Mouse (Mus musculus): ENCODE data around the gene Ndrg4. TPM values are rescaled to one million over a fixed set of nuclear protein-coding genes. Genes with fewer than 3 reads are reported as not detected.

Ndrg4 gene
- polyA plus RNA-seq, 1 experiment = 1.2 TPM

DNA sequence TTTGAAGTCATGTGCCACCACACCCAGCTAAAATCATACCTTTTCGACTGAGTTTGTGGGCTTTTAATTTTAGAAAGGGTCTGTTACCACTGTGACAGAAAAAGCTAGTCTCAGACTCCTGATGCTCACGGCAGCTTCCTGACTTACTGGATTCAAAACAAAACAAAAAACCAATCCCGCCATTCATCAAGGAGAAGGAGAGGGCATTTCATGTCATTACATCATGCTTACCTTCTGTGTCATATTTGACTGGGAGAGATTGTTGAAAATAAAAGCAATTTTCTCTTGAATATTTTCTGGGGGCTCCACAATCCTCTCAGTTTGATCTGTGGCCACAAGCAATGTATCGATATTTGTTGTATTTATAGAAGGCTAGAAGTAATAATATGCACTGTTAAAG, 71.2 kb downstream of the Ndrg4 start:
- peaks cover 47% of the 10 kb centered on the region for H3K36me3 ChIP-seq (ENCODE audit: control insufficient read depth, insufficient read depth, low read length)
- no peaks in the 10 kb centered on the region for H3K27me3 ChIP-seq (ENCODE audit: control insufficient read depth, insufficient read depth, low read length)
- no peak for DNase-seq (ENCODE audit: low read depth in 1 of 2, low spot score in 2 of 2)
- WGBS = 93% methylated on average over 4 of the region's 4 CpGs
- H3K27ac ChIP-seq (ENCODE audit: insufficient read depth, low read length) = no peak overlapping the region
- no peak overlapping the region for H3K4me3 ChIP-seq (ENCODE audit: extremely low read depth, insufficient read depth, insufficient read length)
- no peak for TF ChIP-seq POLR2A (IDR thresholded peaks at IDR 0.05; ENCODE audit: low read depth, low read length)
- no peak for TF ChIP-seq CTCF (IDR thresholded peaks at IDR 0.05; ENCODE audit: extremely low read depth, insufficient read depth, insufficient read length, insufficient replicate concordance)
- no peaks in the 10 kb centered on the region for H3K4me1 ChIP-seq (ENCODE audit: control insufficient read depth, insufficient read depth, insufficient read length)

DNA sequence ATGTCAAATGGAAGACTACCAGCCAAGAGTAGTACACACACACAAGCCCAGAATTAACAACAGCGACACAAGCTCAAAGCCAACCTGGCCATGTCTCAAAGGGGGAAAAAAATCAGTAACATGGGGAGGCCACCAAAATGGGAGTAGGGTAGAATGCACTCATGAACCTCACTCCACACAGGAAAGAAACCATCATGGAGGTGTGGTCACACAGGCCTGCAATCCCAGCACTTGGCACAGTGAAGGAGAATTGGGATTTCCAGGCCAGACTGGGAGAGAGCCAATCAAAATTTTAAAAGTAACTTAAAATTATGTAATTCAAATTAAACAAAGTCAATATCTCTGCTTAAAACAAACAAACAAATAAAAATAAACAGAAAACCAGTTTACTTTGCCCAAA, 75.1 kb downstream of the Ndrg4 start:
- TF ChIP-seq POLR2A (IDR thresholded peaks at IDR 0.05; ENCODE audit: low read depth, low read length) (no peak), CTCF (IDR thresholded peaks at IDR 0.05; ENCODE audit: extremely low read depth, insufficient read depth, insufficient read length, insufficient replicate concordance) (no peak)
- Histone ChIP-seq H3K4me1 (ENCODE audit: control insufficient read depth, insufficient read depth, insufficient read length) (no peaks in the 10 kb centered on the region), H3K27ac (ENCODE audit: insufficient read depth, low read length) (no peak overlapping the region), H3K4me3 (ENCODE audit: extremely low read depth, insufficient read depth, insufficient read length) (no peak overlapping the region), H3K27me3 (ENCODE audit: control insufficient read depth, insufficient read depth, low read length) (no peaks in the 10 kb centered on the region), H3K36me3 (ENCODE audit: control insufficient read depth, insufficient read depth, low read length) (peaks cover 37% of the 10 kb centered on the region)
- 97% methylated on average over 1 of the region's 1 CpGs for whole genome bisulfite sequencing
- DNase-seq (ENCODE audit: low read depth in 1 of 2, low spot score in 2 of 2) = no peak

DNA sequence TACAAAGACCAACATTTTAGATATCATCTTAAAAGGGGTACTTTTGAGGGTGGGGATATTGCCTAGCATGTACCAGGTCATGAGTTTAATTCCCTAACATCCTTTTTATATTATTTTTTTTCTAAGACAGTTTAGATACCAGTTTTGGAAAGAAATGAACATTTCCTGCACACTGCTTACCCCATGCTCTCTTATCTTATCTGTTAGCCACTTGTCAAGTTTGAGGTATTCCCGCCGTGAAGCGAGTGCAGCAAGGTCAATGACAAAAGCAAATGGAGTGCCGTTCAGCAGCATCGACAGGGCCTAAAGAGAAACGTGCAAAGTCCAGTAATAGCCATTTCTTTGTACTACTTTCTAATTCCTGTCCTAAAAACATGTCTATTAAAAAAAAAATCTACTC, 83.5 kb downstream of the Ndrg4 start:
- TF ChIP-seq CTCF (IDR thresholded peaks at IDR 0.05; ENCODE audit: extremely low read depth, insufficient read depth, insufficient read length, insufficient replicate concordance) (no peak), POLR2A (IDR thresholded peaks at IDR 0.05; ENCODE audit: low read depth, low read length) (no peak)
- Histone ChIP-seq H3K36me3 (ENCODE audit: control insufficient read depth, insufficient read depth, low read length) (peaks cover 44% of the 10 kb centered on the region), H3K27ac (ENCODE audit: insufficient read depth, low read length) (no peak overlapping the region), H3K4me1 (ENCODE audit: control insufficient read depth, insufficient read depth, insufficient read length) (no peaks in the 10 kb centered on the region), H3K27me3 (ENCODE audit: control insufficient read depth, insufficient read depth, low read length) (no peaks in the 10 kb centered on the region), H3K4me3 (ENCODE audit: extremely low read depth, insufficient read depth, insufficient read length) (no peak overlapping the region)
- no peak for DNase-seq (ENCODE audit: low read depth in 1 of 2, low spot score in 2 of 2)
- WGBS = 69% methylated on average over 6 of the region's 6 CpGs

DNA sequence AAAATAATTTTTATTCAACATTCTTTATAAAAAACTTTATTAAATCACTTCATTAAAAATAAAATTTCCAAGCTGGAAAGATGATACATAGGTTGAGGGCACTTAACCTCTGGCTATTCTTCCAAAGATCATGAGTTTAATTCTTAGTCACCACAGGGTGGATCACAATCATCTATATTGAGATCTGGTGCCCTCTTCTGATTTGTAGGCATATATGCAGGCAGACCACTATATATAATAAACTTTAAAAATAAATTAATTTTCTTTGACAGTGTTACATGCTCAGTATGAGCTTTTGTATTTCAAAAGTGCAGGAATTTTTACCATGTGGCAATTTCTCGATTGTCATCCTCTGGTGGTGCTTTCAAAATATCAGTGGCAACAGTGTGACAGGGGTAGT, 87.4 kb downstream of the Ndrg4 start:
- WGBS = 93% methylated on average over 1 of the region's 1 CpGs
- no peak overlapping the region for H3K27ac ChIP-seq (ENCODE audit: insufficient read depth, low read length)
- no peaks in the 10 kb centered on the region for H3K27me3 ChIP-seq (ENCODE audit: control insufficient read depth, insufficient read depth, low read length)
- no peaks in the 10 kb centered on the region for H3K4me1 ChIP-seq (ENCODE audit: control insufficient read depth, insufficient read depth, insufficient read length)
- no peak for TF ChIP-seq POLR2A (IDR thresholded peaks at IDR 0.05; ENCODE audit: low read depth, low read length)
- H3K36me3 ChIP-seq (ENCODE audit: control insufficient read depth, insufficient read depth, low read length) = peaks cover 46% of the 10 kb centered on the region
- DNase-seq (ENCODE audit: low read depth in 1 of 2, low spot score in 2 of 2) = no peak
- H3K4me3 ChIP-seq (ENCODE audit: extremely low read depth, insufficient read depth, insufficient read length) = no peak overlapping the region

Other genes with a start within 250 kb of the Ndrg4 start
- 21.7 and 33.3 TPM in 2 replicates for gene Cfap20, start 242.1 kb upstream of the Ndrg4 start, polyA plus RNA-seq (2012; rRNA removed)
- 10.3 and 12.9 TPM in 2 replicates for gene Csnk2a2, start 186.9 kb upstream of the Ndrg4 start, polyA plus RNA-seq (2012; rRNA removed)
- gene Ccdc113, start 142.9 kb upstream of the Ndrg4 start, polyA plus RNA-seq (2012; rRNA removed) = not detected in 2 replicates
- gene Prss54, start 100.6 kb upstream of the Ndrg4 start, polyA plus RNA-seq (2012; rRNA removed) = not detected in 2 replicates
- gene Gins3, start 43.5 kb upstream of the Ndrg4 start, polyA plus RNA-seq (2012; rRNA removed) = 1.8 and 2.1 TPM in 2 replicates
- 7.2 and 10.2 TPM in 2 replicates for gene Setd6, start 38.9 kb downstream of the Ndrg4 start, polyA plus RNA-seq (2012; rRNA removed)
- 68.2 and 74.1 TPM in 2 replicates for gene Cnot1, start 130.5 kb downstream of the Ndrg4 start, polyA plus RNA-seq (2012; rRNA removed)
- 21.6 and 24.9 TPM in 2 replicates for gene Sap18b, start 148.4 kb downstream of the Ndrg4 start, polyA plus RNA-seq (2012; rRNA removed)
- 14.9 and 20.1 TPM in 2 replicates for gene Slc38a7, start 176.6 kb downstream of the Ndrg4 start, polyA plus RNA-seq (2012; rRNA removed)
- 38.4 and 45.5 TPM in 2 replicates for gene Got2, start 211.6 kb downstream of the Ndrg4 start, polyA plus RNA-seq (2012; rRNA removed)